Mouse (Mus musculus) G1E-ER4 (cell line): ENCODE measurements around the gene Hace1. TPM values are rescaled to one million over a fixed set of nuclear protein-coding genes. Genes with fewer than 3 reads are reported as not detected.

Experiments
- GATA1 ChIP-seq: IDR thresholded peaks from one replicate; pipeline ENCODE4 v1.8.0; 2012; ENCODE audit warnings: low read length, inconsistent platforms
- polyA plus RNA-seq: library from polyadenylated mRNA; stranded (reverse); fragments of >175 nt; gene quantifications from 2 replicates; pipeline ENCODE4 v1.2.3, GENCODE M21; 2012

Hace1 gene
- 2.2 and 2.6 TPM in 2 replicates for polyA plus RNA-seq

DNA sequence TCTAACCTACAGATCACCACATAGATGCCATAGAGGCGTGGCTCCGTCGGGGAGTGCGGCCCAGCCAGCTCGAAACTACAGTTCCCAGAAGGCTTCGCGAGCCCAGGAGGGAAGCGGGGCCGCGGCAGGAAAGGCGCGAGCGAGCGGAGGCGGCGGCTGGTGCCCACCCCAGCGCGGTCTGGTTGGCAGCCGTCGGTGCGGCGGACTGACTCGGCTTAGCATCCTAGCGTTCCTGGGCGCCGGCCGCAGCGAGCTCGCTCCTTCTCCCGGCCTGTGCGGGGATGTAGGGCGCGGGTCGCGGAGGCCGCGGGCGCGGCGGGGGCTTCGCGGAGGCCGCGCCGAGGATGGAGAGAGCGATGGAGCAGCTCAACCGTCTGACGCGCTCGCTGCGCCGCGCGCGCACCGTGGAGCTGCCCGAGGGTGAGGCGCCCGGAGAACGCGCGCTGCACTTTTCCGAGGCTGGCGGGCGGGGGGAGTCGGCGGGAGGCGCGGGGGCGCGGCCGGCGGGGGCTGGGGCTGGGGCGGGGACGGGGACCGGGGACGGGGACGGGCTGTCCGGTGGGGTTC is at the start of gene Hace1:
Gene Hace1 (plus strand): TSS at position 99 of the 567 bp plus-strand sequence.
- TF ChIP-seq GATA1, result no peak

- TF ChIP-seq GATA1, result no peak
Measured at GRCm38 (mm10) chr10:45542726-45543125, 34.9 kb upstream of the Hace1 start.

- no peak for TF ChIP-seq GATA1
Measured at GRCm38 (mm10) chr10:45546799-45547198, 30.8 kb upstream of the Hace1 start.

GRCm38 (mm10) chr10:45578298-45578821 is 731 bp downstream of the Hace1 start:
- TF ChIP-seq GATA1, result no peak

DNA sequence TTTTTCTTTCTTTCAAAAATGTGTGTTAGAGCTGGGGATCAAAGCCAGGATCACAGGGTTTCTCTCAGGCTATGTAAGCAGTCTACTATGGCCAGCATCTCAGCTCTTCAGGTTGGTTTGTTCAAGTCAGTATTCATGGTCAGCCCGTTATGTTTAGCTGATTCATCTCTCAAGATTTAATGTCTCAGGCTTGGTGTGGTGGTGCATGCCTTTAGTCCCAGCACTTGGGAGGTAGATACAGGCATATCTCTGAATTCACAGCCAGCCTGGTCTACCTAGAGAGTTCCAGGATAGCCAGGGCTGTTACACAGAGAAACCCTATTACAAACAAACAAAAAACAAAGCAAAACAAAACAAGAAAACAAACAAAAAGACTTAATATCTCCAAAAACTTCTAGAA is 5.7 kb downstream of the Hace1 start:
- TF ChIP-seq GATA1, result no peak

- TF ChIP-seq GATA1, result no peak
Measured at GRCm38 (mm10) chr10:45583829-45584228, 6.2 kb downstream of the Hace1 start.

DNA sequence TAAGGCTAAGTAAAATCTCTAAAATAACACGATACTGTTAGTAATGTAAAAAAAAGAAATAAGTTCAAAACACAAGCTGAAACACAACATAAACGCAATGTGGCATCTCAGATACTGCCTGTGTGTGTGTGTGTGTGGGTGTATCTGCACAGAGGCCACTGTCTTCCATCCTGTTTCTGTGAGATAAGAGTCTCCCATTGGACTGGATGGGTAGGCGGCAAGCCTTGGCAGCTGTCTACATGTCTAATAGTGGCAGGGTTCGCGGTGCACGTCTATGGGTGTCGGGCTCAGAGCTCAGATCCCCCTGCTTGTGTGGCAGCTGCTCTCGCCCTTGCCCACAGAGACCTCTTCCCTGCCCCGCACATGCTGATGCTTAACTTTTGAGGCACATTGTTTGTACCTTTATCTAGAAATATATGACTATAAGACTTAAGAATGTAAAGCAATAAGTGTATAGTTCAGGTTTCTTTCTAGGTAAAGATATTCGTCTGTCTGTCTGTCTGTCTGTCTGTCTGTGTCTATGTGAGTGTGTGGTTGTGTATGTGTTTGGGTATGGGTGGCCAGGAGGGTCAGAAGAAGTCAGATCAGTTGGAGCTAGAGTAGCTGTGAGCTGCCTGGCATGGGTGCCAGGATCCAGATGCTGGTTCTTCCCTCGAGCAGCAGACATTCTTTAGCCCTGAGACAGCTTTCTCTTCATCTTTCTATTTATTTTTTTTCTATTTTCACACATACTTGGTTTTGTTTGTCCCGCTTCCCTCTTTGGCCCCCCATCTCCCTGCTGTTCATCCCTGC is 6.9 kb downstream of the Hace1 start:
- TF ChIP-seq GATA1, result peak; percentile 72

GRCm38 (mm10) chr10:45605853-45606252 is 28.2 kb downstream of the Hace1 start:
- TF ChIP-seq GATA1, result no peak

DNA sequence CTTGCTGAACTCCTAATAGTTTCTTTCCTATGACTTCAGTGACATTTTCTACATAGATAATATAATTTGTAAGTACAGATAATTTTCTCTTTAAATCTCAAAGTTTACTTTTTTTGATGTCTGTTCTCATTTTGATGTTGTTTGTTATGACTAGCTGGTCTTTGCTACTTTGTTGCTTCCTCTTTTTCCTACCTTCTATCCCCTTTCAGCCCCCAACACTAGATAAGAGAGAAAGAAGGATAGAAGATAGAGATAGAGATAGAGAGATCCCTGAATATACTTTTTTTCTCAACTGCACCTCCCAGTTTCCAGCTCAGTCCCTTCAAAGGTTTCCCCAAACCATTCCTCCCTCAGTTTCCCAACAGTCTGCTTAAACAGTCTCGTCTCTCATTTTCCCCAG is 33.1 kb downstream of the Hace1 start:
- no peak for TF ChIP-seq GATA1

DNA sequence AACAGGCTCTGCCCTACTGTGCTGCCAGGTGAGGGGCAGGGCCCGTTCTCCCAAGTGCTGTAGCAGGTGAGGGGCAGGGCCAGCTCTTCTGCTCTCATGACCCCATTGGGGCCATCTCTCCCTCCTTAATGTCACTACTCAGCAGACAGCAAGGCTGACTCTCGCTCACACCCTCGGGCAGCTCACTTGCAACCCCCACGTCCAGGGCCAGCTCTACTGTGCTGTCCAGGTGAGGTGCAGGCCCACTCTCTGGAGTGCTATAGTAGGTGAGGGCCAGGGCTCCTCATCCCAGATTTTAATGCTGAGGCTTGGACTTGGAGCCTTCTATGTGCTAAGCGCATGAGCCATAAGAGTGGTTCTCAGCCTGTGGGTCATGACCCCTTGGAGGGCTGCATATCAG is 38.4 kb downstream of the Hace1 start:
- no peak for TF ChIP-seq GATA1

GRCm38 (mm10) chr10:45619039-45619438 is 41.4 kb downstream of the Hace1 start:
- no peak for TF ChIP-seq GATA1

DNA sequence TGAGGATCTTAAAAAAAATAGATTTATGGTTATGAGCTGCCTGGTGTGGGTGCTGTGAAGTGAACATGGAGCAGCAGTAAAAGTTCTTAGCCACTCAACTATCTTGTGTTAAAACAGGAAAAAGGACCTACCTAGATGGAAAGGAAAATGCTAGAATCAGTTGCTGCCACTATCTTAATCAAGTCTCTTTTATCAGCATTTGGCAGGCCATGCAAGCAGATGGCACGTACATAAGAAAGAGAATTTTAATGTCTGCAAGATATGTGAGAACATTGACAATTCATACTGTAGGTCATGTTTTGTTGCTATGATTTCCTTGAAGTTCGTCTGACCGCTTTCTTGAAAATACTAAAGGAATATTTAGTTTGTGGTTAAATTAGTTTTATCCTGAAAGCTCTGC is 54.4 kb downstream of the Hace1 start:
- no peak for TF ChIP-seq GATA1

- TF ChIP-seq GATA1, result no peak
Measured at GRCm38 (mm10) chr10:45632641-45633040, 55.0 kb downstream of the Hace1 start.

DNA sequence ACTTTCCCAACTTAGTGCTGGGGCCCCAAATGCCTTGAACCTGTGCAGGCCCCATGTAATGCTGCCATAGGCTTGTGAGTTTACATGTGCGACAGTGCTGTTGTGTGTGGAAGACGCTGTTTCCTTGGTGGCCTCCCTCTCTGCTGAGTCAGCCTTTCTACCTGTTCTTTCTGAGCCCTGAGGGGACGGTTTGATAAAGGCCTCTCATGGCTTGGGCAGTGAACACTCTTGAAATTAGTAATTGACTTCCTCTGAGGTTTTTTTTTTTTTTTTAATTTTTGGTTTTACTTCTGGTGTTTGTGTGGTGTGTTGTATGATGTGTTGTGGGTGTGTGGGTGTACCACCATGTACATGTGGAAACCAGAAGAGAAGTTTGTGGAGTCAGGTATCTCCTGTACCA is 57.6 kb downstream of the Hace1 start:
- TF ChIP-seq GATA1, result no peak

- no peak for TF ChIP-seq GATA1
Measured at GRCm38 (mm10) chr10:45639762-45640161, 62.1 kb downstream of the Hace1 start.

- TF ChIP-seq GATA1, result no peak
Measured at GRCm38 (mm10) chr10:45654026-45654425, 76.4 kb downstream of the Hace1 start.

- no peak for TF ChIP-seq GATA1
Measured at GRCm38 (mm10) chr10:45662015-45662414, 84.4 kb downstream of the Hace1 start.
